Mouse (Mus musculus): ENCODE results near the gene Katnal1.

The Katnal1 gene

GRCm38 (mm10) chr5:148869583-148869982, 59.5 kb downstream of the Katnal1 start:
- DNase-seq = no peak

DNA sequence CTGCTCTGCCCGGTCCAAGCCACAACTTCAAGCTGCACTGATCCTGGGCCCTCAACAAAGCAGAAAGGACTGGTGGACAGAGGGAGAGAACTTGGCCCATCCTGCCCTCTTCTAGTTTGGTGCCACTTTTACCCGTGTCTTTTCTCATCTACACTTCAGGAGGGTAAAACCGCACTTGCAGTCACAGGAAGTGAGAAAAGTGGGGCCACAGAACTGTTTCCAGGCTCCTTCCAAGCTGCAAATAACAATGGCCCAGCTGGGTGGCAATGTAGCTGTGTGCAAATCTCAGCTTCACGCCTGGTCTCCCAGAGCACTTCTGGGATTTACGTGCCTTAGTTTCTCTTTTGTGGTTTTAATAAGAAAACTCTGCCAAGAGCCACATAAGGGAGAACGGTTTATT, 61.4 kb downstream of the Katnal1 start:
- DNase-seq = no peak

DNA sequence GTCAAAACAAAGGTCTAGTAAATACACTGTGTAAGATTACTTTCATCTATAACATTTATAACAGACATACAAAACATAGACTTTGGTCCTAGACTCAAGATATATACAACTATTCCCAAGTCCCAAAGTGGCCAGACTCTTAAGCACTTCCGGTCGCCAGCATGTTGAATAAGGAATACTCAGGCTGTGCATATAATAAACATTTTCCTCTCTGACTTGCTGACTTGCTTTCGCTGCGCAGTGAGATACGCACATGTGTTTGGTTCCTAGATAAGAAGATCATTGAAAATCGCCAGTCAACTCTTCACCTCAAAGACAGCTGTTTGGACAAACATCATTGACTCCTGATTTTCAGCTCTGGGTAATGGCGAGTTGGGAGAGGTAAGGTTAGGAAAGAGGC, 61.9 kb downstream of the Katnal1 start:
- DNase-seq = no peak

DNA sequence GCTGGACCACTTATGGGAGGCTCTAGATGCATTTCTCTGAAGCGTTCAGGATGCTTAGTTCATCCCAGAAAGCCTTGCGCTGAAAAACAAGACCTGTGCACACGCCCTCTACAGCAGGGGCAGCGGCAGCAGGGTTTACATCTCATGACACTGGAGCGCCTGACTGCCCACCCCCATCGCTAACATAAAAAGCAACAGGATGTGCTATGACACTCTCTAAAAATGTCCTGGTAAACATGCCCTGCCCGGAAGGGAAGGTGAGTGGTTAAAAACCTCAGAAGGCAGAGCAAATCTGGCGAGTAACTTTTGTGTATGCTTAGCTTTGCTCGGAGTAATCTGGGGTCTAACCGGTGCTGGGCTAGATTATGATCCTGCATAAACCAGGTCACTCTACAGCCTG, 62.5 kb downstream of the Katnal1 start:
- DNase-seq = peak; percentile 28

- no peak for DNase-seq
Measured at GRCm38 (mm10) chr5:148863409-148863808, 65.7 kb downstream of the Katnal1 start.

DNA sequence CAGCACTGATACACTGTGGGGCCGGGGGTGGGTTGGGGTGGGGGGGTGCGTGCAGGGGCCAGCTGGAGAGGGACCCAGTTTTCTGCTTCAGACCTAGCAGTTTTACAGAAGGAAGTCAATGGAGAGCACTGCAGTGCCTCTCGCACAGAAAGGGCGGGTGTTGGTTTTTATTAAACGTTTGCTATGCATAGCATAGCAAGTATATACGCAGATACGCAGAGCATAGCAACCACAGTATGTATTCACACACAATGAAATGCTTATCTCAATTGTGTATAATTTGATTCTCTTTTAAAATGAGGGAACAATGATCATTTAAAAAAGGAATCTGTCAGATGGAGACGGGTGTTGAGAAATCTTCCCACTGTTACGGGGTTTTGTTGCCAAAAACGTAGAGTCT, 66.3 kb downstream of the Katnal1 start:
- DNase-seq = no peak

DNA sequence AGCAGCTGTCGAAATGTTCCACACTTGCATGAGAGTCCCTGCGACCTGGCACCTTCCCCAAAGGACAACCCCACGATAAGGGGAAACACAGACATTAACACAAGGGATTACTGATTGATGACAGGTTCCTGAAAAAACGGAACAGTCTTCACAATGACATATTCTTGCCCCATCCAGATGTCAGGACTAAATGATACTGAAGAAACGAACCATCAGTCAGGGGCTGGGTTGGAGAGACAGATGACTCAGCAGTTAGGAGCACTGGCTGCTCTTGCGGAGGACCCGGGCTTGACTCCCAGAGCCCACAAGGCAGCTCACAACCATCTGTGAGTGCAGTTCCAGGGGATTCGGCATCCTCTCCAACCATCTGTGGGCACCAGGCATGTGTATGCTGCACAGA, 67.0 kb downstream of the Katnal1 start:
- no peak for DNase-seq

DNA sequence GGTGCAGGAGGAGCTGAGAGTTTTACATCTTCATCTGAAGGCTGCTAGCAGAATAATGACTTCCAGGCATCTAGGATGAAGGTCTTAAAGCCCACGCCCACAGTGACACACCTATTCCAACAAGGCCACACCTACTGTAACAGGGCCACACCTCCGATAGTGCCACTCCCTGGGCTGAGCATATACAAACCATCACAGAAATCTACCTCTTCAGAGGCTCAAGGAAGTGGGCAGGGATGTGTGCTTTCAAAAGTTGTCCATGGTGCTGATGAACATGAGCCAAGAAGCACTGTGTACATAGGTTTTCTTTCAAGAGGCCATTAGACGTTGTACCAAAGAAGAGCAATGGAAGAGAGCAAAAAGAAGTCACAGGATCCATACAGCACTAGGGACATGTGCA, 71.6 kb downstream of the Katnal1 start:
- no peak for DNase-seq

- DNase-seq = no peak
Measured at GRCm38 (mm10) chr5:148855047-148855446, 74.1 kb downstream of the Katnal1 start.

DNA sequence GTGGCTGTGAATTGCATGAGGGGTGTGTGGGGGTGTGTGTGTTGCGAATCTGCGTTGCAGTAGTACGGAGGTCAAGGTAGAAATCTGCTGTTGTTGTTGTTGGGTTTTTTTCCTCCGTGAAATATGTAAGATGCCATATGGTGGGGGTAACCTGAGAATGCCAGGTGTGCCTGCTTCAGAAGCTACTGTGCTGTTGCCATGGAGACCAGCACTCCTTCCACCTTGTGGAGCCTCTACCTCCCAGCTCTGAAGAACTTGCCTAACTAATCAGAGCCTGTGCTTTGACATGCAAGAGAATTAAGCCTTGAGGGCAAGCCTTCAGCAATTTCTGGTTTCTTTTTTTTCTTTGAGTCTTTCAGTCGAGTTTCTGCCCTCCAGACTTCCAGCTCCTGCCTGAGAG, 75.0 kb downstream of the Katnal1 start:
- DNase-seq = no peak

GRCm38 (mm10) chr5:148849516-148849915, 79.6 kb downstream of the Katnal1 start:
- no peak for DNase-seq

DNA sequence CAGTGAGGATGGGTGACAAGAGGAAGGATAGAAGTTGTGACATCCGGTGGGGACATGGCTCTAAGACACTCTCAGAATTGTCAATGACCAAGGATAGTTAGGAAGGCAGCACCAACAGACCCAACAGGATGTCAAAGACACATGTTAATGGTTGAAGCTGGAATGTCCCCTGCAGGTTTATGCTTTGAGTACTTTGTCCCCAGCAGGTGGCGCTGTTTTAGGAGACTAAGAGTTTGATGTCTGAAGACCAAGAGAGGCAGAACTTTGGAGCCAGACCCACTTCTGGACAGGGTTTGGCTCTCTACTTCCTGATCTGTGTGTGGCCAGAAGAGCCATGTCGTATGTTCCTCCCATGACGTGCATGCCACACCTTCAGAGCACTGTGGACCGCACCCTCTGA, 82.1 kb downstream of the Katnal1 start:
- DNase-seq = no peak

- DNase-seq = peak; percentile 19
Measured at GRCm38 (mm10) chr5:148837069-148837468, 92.1 kb downstream of the Katnal1 start.

DNA sequence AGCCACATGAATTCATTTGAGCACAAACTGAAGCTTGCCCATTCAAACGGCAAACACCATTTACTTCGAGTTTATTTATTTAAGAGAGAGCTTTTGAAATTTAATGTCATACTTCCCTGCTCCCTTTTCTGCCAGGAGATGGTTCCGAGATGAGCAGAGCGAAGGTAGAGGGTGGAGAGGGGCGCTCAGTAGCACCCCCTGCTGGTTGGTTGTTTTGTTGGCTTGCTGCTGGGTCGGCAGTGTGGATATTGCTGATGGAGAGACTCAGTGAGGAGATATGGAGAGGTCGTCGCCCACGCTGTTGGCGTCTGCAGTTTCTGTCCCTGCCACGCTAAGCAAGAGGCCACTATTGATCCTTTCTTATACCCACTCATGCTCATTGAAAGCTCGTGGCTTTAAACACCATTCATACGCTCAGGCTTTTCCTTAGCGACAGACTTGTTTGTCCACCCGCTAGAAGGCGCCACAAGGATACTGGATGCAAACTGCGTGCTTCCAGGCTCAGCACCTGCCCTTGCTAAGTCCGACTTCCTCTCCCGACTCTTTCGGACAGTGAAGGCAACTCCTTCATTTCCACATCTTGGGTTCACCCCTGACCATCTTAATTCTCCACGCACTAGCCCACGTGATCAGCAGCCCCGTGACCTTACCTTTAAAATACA, 97.4 kb downstream of the Katnal1 start:
- DNase-seq = peak; percentile 81

DNA sequence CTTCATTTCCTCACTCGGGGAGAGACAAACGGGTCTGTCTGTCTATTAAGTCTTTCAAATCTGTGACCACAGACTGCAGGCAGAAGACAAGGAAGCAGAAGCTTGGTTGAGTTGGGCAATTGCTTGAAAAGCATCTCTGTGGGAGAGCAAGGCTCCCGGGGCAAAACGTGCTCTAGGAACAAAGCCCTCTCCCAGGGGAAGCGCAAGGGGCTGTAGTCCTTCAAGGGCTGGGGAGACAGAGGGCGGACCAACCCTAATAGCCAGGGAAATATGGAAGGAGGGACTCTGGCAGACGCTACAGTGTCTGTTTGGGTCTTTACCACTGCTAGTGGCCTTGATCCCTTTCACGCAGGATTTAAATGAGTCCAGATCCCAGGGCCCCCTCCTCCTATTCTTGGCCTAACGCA, 98.0 kb downstream of the Katnal1 start:
- no peak for DNase-seq

GRCm38 (mm10) chr5:148825732-148826131, 103.4 kb downstream of the Katnal1 start:
- DNase-seq = no peak

- DNase-seq = no peak
Measured at GRCm38 (mm10) chr5:148822772-148823171, 106.3 kb downstream of the Katnal1 start.
